Comparison of ENCODE assay signal across 9 mouse cellular contexts in the genomic region with DNA sequence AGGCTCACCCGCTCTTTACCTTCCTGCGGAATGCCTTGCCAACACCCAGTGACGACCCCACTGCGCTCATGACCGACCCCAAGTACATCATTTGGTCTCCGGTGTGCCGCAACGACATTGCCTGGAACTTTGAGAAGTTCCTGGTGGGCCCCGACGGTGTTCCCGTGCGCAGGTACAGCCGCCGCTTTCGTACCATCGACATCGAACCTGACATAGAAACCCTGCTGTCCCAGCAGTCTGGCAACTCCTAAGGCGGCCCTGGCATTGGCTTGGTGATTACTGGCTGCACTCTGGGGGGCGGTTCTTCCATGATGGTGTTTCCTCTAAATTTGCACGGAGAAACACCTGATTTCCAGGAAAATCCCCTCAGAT. TPM values are rescaled to one million over a fixed set of nuclear protein-coding genes. Genes with fewer than 3 reads are reported as not detected.
DNase-seq lines count a peak whose midpoint lies in the region; ATAC-seq and TF ChIP-seq lines count a peak whose summit lies in the region.
"Had no signal": no experiment of that assay in that cellular context is flagged by ENCODE, and none has a peak within 500 bp of the region (broad histone marks: within the 10 kb centered on the region; RNA-seq: fewer than 3 reads in every experiment).

No protein-coding gene starts in this region.

- H3K36me3 ChIP-seq in forebrain, embryonic 13.5 days (ENCODE audit: poor library complexity, severe bottlenecking), result peaks cover 23% of the 10 kb centered on the region
- H3K36me3 ChIP-seq in intestine, embryonic 14.5 days (ENCODE audit: control insufficient read depth, insufficient read depth, low read length), result peaks cover 24% of the 10 kb centered on the region
- peaks cover 18% of the 10 kb centered on the region for H3K36me3 ChIP-seq in lung, embryonic 16.5 days (ENCODE audit: control insufficient read depth, insufficient read depth, low read length)

- peaks cover 20% of the 10 kb centered on the region for H3K4me1 ChIP-seq in forebrain, embryonic 13.5 days
- peaks cover 19% of the 10 kb centered on the region; the same call in 1 of the 2 replicates for H3K4me1 ChIP-seq in intestine, embryonic 14.5 days (replicated peaks; ENCODE audit: control insufficient read depth, insufficient read depth, low read length)
- peaks cover 28% of the 10 kb centered on the region for H3K4me1 ChIP-seq in lung, embryonic 16.5 days (replicated peaks; ENCODE audit: control insufficient read depth, insufficient read depth, low read length)

- peak overlapping the region; percentile 75 for H3K4me2 ChIP-seq in forebrain, embryonic 13.5 days
- H3K4me2 ChIP-seq in intestine, embryonic 14.5 days (ENCODE audit: low read length), result peak overlapping the region; percentile 88
- peak overlapping the region; percentile 68 for H3K4me2 ChIP-seq in lung, embryonic 16.5 days (ENCODE audit: low read depth, low read length)

- WGBS in forebrain, embryonic 13.5 days, result 15% methylated on average over 20 of the region's 20 CpGs
- 9% methylated on average over 20 of the region's 20 CpGs for WGBS in intestine, embryonic 14.5 days
- 10% methylated on average over 20 of the region's 20 CpGs for WGBS in lung, embryonic 16.5 days

- peak overlapping the region; percentile 96 for H3K27ac ChIP-seq in gastrocnemius, adult 2 months
- H3K27ac ChIP-seq in forebrain, embryonic 13.5 days, result peak overlapping the region; percentile 91; the same call in 1 of the 2 replicates
- H3K27ac ChIP-seq in intestine, embryonic 14.5 days (ENCODE audit: low read depth), result peak overlapping the region; percentile 96
- H3K27ac ChIP-seq in lung, embryonic 16.5 days (ENCODE audit: low read length), result peak overlapping the region; percentile 95

- no peak for TF ChIP-seq CTCF in gastrocnemius, adult 2 months (IDR thresholded peaks at IDR 0.05)

- H3K9ac ChIP-seq in forebrain, embryonic 13.5 days, result peak overlapping the region; percentile 86
- H3K9ac ChIP-seq in intestine, embryonic 14.5 days (ENCODE audit: low read length), result peak overlapping the region; percentile 93
- peak overlapping the region; percentile 93 for H3K9ac ChIP-seq in lung, embryonic 16.5 days (ENCODE audit: low read length)

- no peak for ATAC-seq in forebrain, embryonic 13.5 days
- no peak for ATAC-seq in intestine, embryonic 14.5 days (replicated peaks; ENCODE audit: low FRiP score, low TSS enrichment, low read depth)
- no peak for ATAC-seq in lung, embryonic 16.5 days (ENCODE audit: low read depth)

- DNase-seq in gastrocnemius, adult 2 months, result peak; percentile 49
- no peak for DNase-seq in gastrocnemius, adult 8-10 months (ENCODE audit: low spot score in 2 of 2)
- DNase-seq in adrenal gland, postnatal 25 days, result peak; percentile 33
- peak; percentile 64 for DNase-seq in intestine, embryonic 14.5 days (ENCODE audit: low spot score)
- peak; percentile 61 to 85 for DNase-seq in spleen, postnatal 4 days (ENCODE audit: low spot score in 2 of 2)
- DNase-seq in ovary, postnatal 14 days (ENCODE audit: low spot score), result no peak

- no peaks in the 10 kb centered on the region for H3K27me3 ChIP-seq in forebrain, embryonic 13.5 days
- no peaks in the 10 kb centered on the region for H3K27me3 ChIP-seq in intestine, embryonic 14.5 days (replicated peaks; ENCODE audit: control insufficient read depth, insufficient read depth, low read length)
- H3K27me3 ChIP-seq in lung, embryonic 16.5 days (ENCODE audit: control insufficient read depth, insufficient read depth, low read depth, low read length), result no peaks in the 10 kb centered on the region
- H3K27me3 ChIP-seq: Patski had no signal

- intact Hi-C loops in gastrocnemius, adult 2 months (cut with DNase I), result no loop called here

- H3K9me3 ChIP-seq in forebrain, embryonic 13.5 days (replicated peaks), result no peaks in the 10 kb centered on the region
- H3K9me3 ChIP-seq in intestine, embryonic 14.5 days (ENCODE audit: control insufficient read depth, low read length), result no peaks in the 10 kb centered on the region
- no peaks in the 10 kb centered on the region for H3K9me3 ChIP-seq in lung, embryonic 16.5 days (ENCODE audit: control insufficient read depth, low read length)

- H3K4me3 ChIP-seq in gastrocnemius, adult 2 months, result peak overlapping the region; percentile 78
- H3K4me3 ChIP-seq in forebrain, embryonic 13.5 days, result peak overlapping the region; percentile 58
- H3K4me3 ChIP-seq in intestine, embryonic 14.5 days (ENCODE audit: low read depth, low read length), result peak overlapping the region; percentile 89
- H3K4me3 ChIP-seq in lung, embryonic 16.5 days (ENCODE audit: low read length), result peak overlapping the region; percentile 65

RNA-seq across cellular contexts. Expression of a gene that starts 1.2 kb away (rescaled TPM):
- 10 to 100 TPM; 54.9 to 69.4 TPM for total RNA-seq in gastrocnemius, adult 2 months (2021)
- total RNA-seq in gastrocnemius, adult 8-10 months (2022), result 10 to 100 TPM; 66.3 to 72.7 (median 68.8) TPM
- 711 and 722 TPM in 2 replicates for total RNA-seq in adrenal gland, postnatal 25 days (2021)
- polyA plus RNA-seq in forebrain, embryonic 13.5 days (2015; fragmentation: Nextera tagmentation; extraction: Ambion mirVana), result 489 and 518 TPM in 2 replicates
- 760 and 815 TPM in 2 replicates for polyA plus RNA-seq in intestine, embryonic 14.5 days (2014; fragmentation: Nextera tagmentation; extraction: Ambion mirVana)
- 649 and 714 TPM in 2 replicates for polyA plus RNA-seq in lung, embryonic 16.5 days (2015; fragmentation: Nextera tagmentation; extraction: Ambion mirVana)

RNA-seq across cellular contexts. Expression of a gene that starts 7.8 kb away (rescaled TPM):
- total RNA-seq in gastrocnemius, adult 2 months (2021), result 10 to 100 TPM; 68.7 to 74.6 TPM
- 10 to 100 TPM; 72.7 to 90.9 (median 87.3) TPM for total RNA-seq in gastrocnemius, adult 8-10 months (2022)
- 113 and 114 TPM in 2 replicates for total RNA-seq in adrenal gland, postnatal 25 days (2021)
- 132 and 142 TPM in 2 replicates for polyA plus RNA-seq in forebrain, embryonic 13.5 days (2015; fragmentation: Nextera tagmentation; extraction: Ambion mirVana)
- polyA plus RNA-seq in intestine, embryonic 14.5 days (2014; fragmentation: Nextera tagmentation; extraction: Ambion mirVana), result 103 and 114 TPM in 2 replicates
- 89.9 and 93.6 TPM in 2 replicates for polyA plus RNA-seq in lung, embryonic 16.5 days (2015; fragmentation: Nextera tagmentation; extraction: Ambion mirVana)

RNA-seq across cellular contexts. Expression of a gene that starts 33.9 kb away (rescaled TPM):
- 10 to 100 TPM; 27.0 to 35.1 TPM for total RNA-seq in gastrocnemius, adult 2 months (2021)
- total RNA-seq in gastrocnemius, adult 8-10 months (2022), result 10 to 100 TPM; 30.8 to 37.3 (median 34.3) TPM
- 38.9 and 49.8 TPM in 2 replicates for total RNA-seq in adrenal gland, postnatal 25 days (2021)
- 30.9 and 38.1 TPM in 2 replicates for polyA plus RNA-seq in forebrain, embryonic 13.5 days (2015; fragmentation: Nextera tagmentation; extraction: Ambion mirVana)
- polyA plus RNA-seq in intestine, embryonic 14.5 days (2014; fragmentation: Nextera tagmentation; extraction: Ambion mirVana), result 27.5 and 30.4 TPM in 2 replicates
- 38.0 and 41.8 TPM in 2 replicates for polyA plus RNA-seq in lung, embryonic 16.5 days (2015; fragmentation: Nextera tagmentation; extraction: Ambion mirVana)

RNA-seq across cellular contexts. Expression of a gene that starts 33.9 kb away (rescaled TPM):
- total RNA-seq in gastrocnemius, adult 2 months (2021), result 100 to 1,000 TPM in 1 of 2 experiments, 10 to 100 TPM in 1; 95.0 to 122 TPM
- 100 to 1,000 TPM in 2 of 4 experiments, 10 to 100 TPM in 2; 87.6 to 104 (median 99.6) TPM for total RNA-seq in gastrocnemius, adult 8-10 months (2022)
- total RNA-seq in adrenal gland, postnatal 25 days (2021), result 358 and 378 TPM in 2 replicates
- polyA plus RNA-seq in forebrain, embryonic 13.5 days (2015; fragmentation: Nextera tagmentation; extraction: Ambion mirVana), result 317 and 330 TPM in 2 replicates
- 281 and 309 TPM in 2 replicates for polyA plus RNA-seq in intestine, embryonic 14.5 days (2014; fragmentation: Nextera tagmentation; extraction: Ambion mirVana)
- 531 and 556 TPM in 2 replicates for polyA plus RNA-seq in lung, embryonic 16.5 days (2015; fragmentation: Nextera tagmentation; extraction: Ambion mirVana)

RNA-seq across cellular contexts. Expression of a gene that starts 43.2 kb away (rescaled TPM):
- total RNA-seq in gastrocnemius, adult 2 months (2021), result 1 to 10 TPM; 1.0 to 1.4 TPM
- 1 to 10 TPM in 1 of 4 experiments, under 1 TPM in 3; 0.32 to 1.3 (median 0.54) TPM for total RNA-seq in gastrocnemius, adult 8-10 months (2022)
- 5.2 and 7.0 TPM in 2 replicates for total RNA-seq in adrenal gland, postnatal 25 days (2021)
- 25.3 and 26.7 TPM in 2 replicates for polyA plus RNA-seq in forebrain, embryonic 13.5 days (2015; fragmentation: Nextera tagmentation; extraction: Ambion mirVana)
- polyA plus RNA-seq in intestine, embryonic 14.5 days (2014; fragmentation: Nextera tagmentation; extraction: Ambion mirVana), result 23.0 and 24.2 TPM in 2 replicates
- polyA plus RNA-seq in lung, embryonic 16.5 days (2015; fragmentation: Nextera tagmentation; extraction: Ambion mirVana), result 19.1 and 21.9 TPM in 2 replicates

Comparison
In these comparisons a context has a peak if more than half of its experiments do, and no peak if none do; other contexts are left out.
1. DNase-seq: peak in gastrocnemius, adult 2 months (single experiment), adrenal gland, postnatal 25 days (single experiment), intestine, embryonic 14.5 days (single experiment) and spleen, postnatal 4 days (2 of 2); none in gastrocnemius, adult 8-10 months (0 of 2) and ovary, postnatal 14 days (single experiment).
2. Peak in every context shown above with its lines, with median percentiles within 50 percentile points of each other: H3K27ac ChIP-seq, H3K4me3 ChIP-seq, H3K4me2 ChIP-seq and H3K9ac ChIP-seq.